ENCODE assay signal across 30 mouse cellular contexts in genomic region chr2:113333799-113334541, GRCm38 (mm10). TPM values are rescaled to one million over a fixed set of nuclear protein-coding genes. Genes with fewer than 3 reads are reported as not detected.
"Had no signal": no experiment of that assay in that cellular context is flagged by ENCODE, and none has a peak within 500 bp of the region (broad histone marks: within the 10 kb centered on the region; RNA-seq: fewer than 3 reads in every experiment).

No protein-coding gene starts in this region.

- H3K9me3 ChIP-seq: heart, embryonic 10.5 days; heart, embryonic 12.5 days; hindbrain, embryonic 10.5 days; hindbrain, embryonic 12.5 days; intestine, embryonic 15.5 days; limb, embryonic 10.5 days; limb, embryonic 12.5 days; liver, embryonic 13.5 days; liver, embryonic 15.5 days had no signal

- H3K27me3 ChIP-seq: intestine, embryonic 15.5 days; liver, embryonic 13.5 days had no signal

- H3K9ac ChIP-seq: heart, embryonic 12.5 days; hindbrain, embryonic 12.5 days; hindbrain, embryonic 14.5 days; intestine, embryonic 15.5 days; limb, embryonic 12.5 days; liver, embryonic 13.5 days; liver, embryonic 15.5 days; liver, postnatal 0 days had no signal

- H3K4me1 ChIP-seq: heart, embryonic 10.5 days; heart, embryonic 12.5 days; hindbrain, embryonic 10.5 days; hindbrain, embryonic 12.5 days; intestine, embryonic 15.5 days; limb, embryonic 10.5 days; limb, embryonic 12.5 days; liver, embryonic 13.5 days; liver, embryonic 15.5 days had no signal

- H3K4me3 ChIP-seq: gastrocnemius, adult 2 months; heart, embryonic 10.5 days; heart, embryonic 12.5 days; hindbrain, embryonic 10.5 days; hindbrain, embryonic 12.5 days; intestine, embryonic 15.5 days; layer of hippocampus, adult 2 months; left cerebral cortex, adult 2 months; limb, embryonic 10.5 days; limb, embryonic 12.5 days; liver, embryonic 13.5 days; liver, embryonic 15.5 days had no signal

- H3K36me3 ChIP-seq: heart, embryonic 10.5 days; heart, embryonic 12.5 days; hindbrain, embryonic 10.5 days; hindbrain, embryonic 12.5 days; intestine, embryonic 15.5 days; limb, embryonic 10.5 days; limb, embryonic 12.5 days; liver, embryonic 13.5 days; liver, embryonic 15.5 days had no signal

- H3K4me2 ChIP-seq: heart, embryonic 12.5 days; hindbrain, embryonic 12.5 days; hindbrain, embryonic 14.5 days; intestine, embryonic 15.5 days; limb, embryonic 12.5 days; liver, embryonic 11.5 days; liver, embryonic 13.5 days; liver, embryonic 15.5 days had no signal

- DNase-seq: gastrocnemius, adult 2 months; gastrocnemius, postnatal 10 days; gastrocnemius, postnatal 25 days; heart, adult 18-20 months; heart, postnatal 10 days; heart, postnatal 4 days; kidney, adult 2 months; kidney, postnatal 10 days; liver; liver, embryonic 13.5 days; liver, postnatal 0 days had no signal

- H3K27ac ChIP-seq: gastrocnemius, adult 2 months; heart, embryonic 10.5 days; hindbrain, embryonic 10.5 days; hindbrain, embryonic 12.5 days; hindbrain, embryonic 14.5 days; intestine, embryonic 15.5 days; layer of hippocampus, adult 2 months; left cerebral cortex, adult 2 months; limb, embryonic 10.5 days; limb, embryonic 12.5 days; liver, embryonic 13.5 days; liver, embryonic 15.5 days had no signal

- ATAC-seq: hindbrain, embryonic 16.5 days; inflammation-experienced regulatory T-cells, adult 6 months; intestine, embryonic 15.5 days; intestine, postnatal 0 days; liver, postnatal 0 days had no signal

RNA-seq across cellular contexts. Expression of gene Tmco5b, which starts 48.4 kb away (rescaled TPM):
- polyA plus RNA-seq: frontal cortex, adult 2 months; heart, embryonic 10.5 days; heart, embryonic 12.5 days; heart, embryonic 14.5 days; heart, embryonic 16.5 days; hindbrain, embryonic 10.5 days; hindbrain, embryonic 12.5 days; hindbrain, embryonic 16.5 days; inflammation-experienced regulatory T-cells, adult 6 months; intestine, embryonic 15.5 days; intestine, postnatal 0 days; kidney, adult 2 months; limb, embryonic 10.5 days; limb, embryonic 12.5 days; limb, embryonic 14.5 days; liver, embryonic 11.5 days; liver, embryonic 13.5 days; liver, embryonic 15.5 days; liver, postnatal 0 days had no signal
